Mouse (Mus musculus) CH12.LX (cell line): ENCODE measurements around the gene Meox1.

Experiments used
- CHD1 ChIP-seq: IDR thresholded peaks from 2 replicates; pipeline ENCODE4 v1.6.1; 2012; ENCODE audit warnings: low read depth, low read length, improper control_type of control experiment, inconsistent platforms
- CHD2 ChIP-seq: IDR thresholded peaks from 2 replicates; pipeline ENCODE4 v1.6.1; 2011; ENCODE audit warnings: low read length, improper control_type of control experiment
- CTCF ChIP-seq, 2 experiments: IDR thresholded peaks in 1 of 2; conservative IDR thresholded peaks in 1 of 2; 2 replicates each; pipeline ENCODE4 v1.5.1; 2011 to 2012; ENCODE audit warnings: low read depth in 2 of 2, low read length in 2 of 2, improper control_type of control experiment in 1 of 2, inconsistent platforms in 1 of 2, mild to moderate bottlenecking in 1 of 2, moderate library complexity in 1 of 2
- POLR2A ChIP-seq: IDR thresholded peaks from 2 replicates; pipeline ENCODE4 v1.6.1; 2011; ENCODE audit warnings: low read depth, mild to moderate bottlenecking, improper control_type of control experiment, low read length
- RAD21 ChIP-seq: IDR thresholded peaks from 2 replicates; pipeline ENCODE4 v1.6.1; 2011; ENCODE audit warnings: low read depth, mild to moderate bottlenecking, low read length, improper control_type of control experiment, moderate library complexity
- ZMIZ1 ChIP-seq: IDR thresholded peaks from 2 replicates; pipeline ENCODE4 v1.6.1; 2012; ENCODE audit warnings: low read depth, mild to moderate bottlenecking, inconsistent platforms, low read length, improper control_type of control experiment

- TF ChIP-seq POLR2A (no peak), CHD1 (no peak), CHD2 (no peak), CTCF (conservative IDR thresholded peaks at IDR 0.05 in 1 of 2, IDR thresholded peaks at IDR 0.05 in 1 of 2; ENCODE audit: low read depth in 2 of 2, low read length in 2 of 2) (no peak), RAD21 (no peak), ZMIZ1 (no peak)
These were observed 42.2 kb upstream of the Meox1 start for GRCm38 (mm10) chr11:101936421-101936820.
